Mouse (Mus musculus): ENCODE measurements around the gene Csk.

The Csk gene

GRCm38 (mm10) chr9:57639661-57640328, 13.6 kb downstream of the Csk start:
- no peak for DNase-seq (ENCODE audit: extremely low read depth, insufficient read length, low spot score)

DNA sequence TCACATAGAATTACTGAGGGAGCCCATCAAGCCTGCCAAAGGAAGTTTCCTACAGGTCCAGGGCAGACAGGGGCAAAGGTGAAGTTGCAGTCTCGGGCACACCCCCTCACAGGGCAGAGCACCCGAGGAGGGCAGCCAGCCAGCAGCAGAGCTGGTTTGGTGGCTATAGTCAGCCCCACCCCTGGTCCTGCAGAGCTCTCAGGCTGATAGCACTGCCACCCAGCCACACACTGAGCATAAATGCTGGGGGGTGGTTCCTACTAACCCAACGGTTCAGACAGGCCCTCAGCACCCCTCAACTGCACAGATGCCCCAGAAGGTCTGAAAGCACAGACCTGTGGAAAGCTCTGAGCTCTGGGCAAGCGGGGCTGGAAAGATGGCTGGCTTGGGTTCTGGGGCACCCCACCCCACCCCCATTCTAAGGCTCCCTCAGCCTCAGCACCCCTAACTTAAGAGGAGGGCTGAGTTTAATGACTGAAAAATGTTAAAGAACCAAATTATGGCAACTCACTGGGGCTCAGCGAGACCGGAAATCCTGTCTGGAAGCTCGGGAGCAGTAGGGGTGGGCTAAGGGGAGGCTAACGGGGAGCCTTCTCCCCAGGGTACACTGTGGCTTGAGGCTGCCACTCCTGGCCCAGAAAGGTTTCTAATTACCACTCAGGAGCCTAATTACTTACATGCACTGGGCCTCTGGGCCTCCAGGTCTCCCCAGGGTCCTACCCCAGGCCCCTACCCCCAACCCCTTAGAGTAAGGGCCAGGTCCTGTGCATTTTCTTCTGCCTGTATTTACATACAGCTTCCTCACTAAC, 14.6 kb downstream of the Csk start:
- no peak for DNase-seq (ENCODE audit: extremely low read depth, insufficient read length, low spot score)

DNA sequence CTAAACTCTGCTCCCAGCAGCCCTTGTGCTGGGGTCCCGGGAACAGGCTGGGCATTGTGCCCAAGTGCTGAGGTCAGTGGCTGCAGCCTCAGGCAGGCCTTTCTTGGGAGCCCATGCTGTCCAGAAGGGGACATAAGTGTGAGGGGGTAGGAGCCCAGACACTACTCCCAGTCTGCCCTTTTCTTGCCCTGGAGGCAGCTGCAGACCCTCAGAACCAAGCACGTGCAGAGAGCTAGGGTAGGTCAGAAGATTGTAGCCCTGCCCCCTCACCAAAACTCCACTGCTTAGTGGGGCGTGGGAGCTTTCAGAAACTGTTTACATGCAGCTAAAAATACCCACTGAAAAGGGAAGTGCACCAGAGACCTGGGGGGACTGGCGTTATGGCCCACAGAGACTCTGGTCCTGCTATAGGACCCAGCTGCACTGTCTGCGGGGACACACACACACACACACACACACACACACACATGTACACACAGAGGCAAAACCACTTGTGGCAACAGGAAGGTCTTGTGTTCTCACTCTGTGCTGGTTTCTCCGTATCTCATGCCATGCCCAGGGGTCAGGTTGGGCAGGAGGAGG, 15.6 kb downstream of the Csk start:
- DNase-seq (ENCODE audit: extremely low read depth, insufficient read length, low spot score) = peak; percentile 67

GRCm38 (mm10) chr9:57637272-57637671, 16.2 kb downstream of the Csk start:
- DNase-seq (ENCODE audit: extremely low read depth, insufficient read length, low spot score) = no peak

DNA sequence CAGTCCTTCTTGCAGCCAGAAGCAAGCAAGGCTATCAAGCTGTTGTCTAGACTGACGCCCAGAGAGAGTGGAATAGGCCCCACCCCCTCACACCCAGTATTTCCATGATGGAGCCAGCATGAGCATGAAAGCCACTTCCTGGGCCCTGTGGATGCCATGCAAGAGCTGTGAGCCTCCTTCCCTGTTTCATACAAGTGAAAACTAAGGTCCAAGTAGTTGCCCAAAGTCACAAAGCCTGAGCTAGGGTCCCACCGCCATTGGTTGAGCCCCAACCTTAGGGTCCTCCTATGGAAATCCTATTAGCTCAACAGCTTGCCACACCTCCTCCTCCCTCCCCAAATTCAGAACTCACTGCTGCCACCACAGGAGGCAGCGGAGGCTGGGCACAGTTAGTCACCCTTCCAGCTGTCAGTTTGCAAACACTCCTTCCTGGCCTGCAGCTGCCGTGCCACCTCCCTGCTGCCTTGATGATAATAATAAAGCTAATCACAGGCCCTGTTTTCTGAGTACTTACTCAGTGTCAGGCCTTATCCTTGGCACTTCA, 19.9 kb downstream of the Csk start:
- DNase-seq (ENCODE audit: extremely low read depth, insufficient read length, low spot score) = peak; percentile 55

DNA sequence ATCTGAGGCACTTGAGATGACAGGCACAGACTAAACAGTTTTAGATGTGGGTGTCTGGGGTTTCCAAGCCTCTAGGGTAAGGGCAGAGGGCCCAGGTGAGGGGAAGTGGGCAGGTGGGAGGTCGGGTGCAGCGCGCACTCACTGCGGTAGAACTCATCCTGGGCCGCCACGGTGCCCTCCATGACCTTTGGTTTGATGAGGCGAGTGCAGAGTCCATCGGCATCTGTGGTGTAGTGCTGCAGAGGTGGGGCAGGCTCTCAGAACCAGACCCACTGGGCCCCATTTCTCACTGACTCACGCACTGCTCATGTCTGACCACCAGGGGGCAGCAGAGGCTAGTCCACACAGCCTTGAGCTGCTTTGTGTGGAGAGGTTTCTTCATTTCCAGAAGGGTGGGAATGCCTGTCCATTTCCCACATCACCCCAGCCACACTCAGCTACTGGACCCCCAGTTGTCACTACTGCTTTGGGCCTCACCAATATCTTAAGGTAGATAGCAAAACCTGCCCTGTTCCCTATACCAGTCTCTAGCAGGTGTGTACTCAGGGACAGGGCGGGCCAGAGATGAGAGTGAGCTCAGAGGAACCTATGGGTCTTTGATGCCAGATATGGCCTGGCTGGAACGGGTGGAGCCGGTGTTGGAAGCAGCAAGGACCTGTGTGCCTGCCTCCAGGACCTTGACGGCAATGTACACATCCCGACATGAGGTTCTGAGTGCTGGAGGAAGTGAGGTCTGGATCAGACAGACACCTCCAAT, 24.1 kb downstream of the Csk start:
- DNase-seq (ENCODE audit: extremely low read depth, insufficient read length, low spot score) = no peak

DNA sequence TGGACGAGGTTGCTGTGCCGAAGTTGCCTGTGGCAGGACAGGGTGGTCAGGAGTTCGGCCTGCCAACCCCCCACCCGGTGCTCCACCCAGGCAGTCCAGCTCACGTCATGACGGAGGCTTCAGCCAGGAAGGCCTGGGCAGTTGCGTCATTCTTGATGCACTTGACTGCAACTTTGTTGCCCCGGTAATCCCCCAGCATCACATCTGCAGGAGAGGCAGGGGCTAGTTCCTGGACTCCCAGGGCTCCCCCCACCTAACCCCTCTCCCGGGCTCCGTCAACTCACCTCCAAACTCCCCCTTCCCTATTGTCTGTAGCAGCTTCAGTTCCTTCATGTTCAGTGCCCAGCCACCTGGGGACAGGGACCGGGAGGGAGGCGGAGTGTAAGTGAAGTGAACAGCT, 24.7 kb downstream of the Csk start:
- DNase-seq (ENCODE audit: extremely low read depth, insufficient read length, low spot score) = no peak

DNA sequence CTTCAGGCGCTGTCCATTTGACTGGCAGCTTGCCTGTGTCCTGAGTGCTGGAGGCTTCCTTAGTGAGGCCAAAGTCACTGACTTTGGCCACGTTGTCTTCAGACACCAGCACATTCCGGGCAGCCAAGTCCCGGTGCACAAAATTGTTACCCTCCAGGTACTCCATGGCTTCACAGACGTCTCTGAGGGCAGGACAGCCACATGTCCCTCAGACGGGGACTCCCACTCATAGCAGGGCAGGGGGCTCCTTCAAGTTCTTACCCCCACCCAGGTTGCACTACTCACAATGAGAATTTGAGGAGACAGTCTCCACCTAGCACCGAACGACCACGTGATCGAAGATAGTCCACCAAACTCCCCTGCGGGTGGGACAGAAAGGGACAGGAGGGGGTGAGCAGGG, 25.5 kb downstream of the Csk start:
- DNase-seq (ENCODE audit: extremely low read depth, insufficient read length, low spot score) = no peak

- DNase-seq (ENCODE audit: extremely low read depth, insufficient read length, low spot score) = no peak
These were observed 26.2 kb downstream of the Csk start for GRCm38 (mm10) chr9:57627191-57627590.

DNA sequence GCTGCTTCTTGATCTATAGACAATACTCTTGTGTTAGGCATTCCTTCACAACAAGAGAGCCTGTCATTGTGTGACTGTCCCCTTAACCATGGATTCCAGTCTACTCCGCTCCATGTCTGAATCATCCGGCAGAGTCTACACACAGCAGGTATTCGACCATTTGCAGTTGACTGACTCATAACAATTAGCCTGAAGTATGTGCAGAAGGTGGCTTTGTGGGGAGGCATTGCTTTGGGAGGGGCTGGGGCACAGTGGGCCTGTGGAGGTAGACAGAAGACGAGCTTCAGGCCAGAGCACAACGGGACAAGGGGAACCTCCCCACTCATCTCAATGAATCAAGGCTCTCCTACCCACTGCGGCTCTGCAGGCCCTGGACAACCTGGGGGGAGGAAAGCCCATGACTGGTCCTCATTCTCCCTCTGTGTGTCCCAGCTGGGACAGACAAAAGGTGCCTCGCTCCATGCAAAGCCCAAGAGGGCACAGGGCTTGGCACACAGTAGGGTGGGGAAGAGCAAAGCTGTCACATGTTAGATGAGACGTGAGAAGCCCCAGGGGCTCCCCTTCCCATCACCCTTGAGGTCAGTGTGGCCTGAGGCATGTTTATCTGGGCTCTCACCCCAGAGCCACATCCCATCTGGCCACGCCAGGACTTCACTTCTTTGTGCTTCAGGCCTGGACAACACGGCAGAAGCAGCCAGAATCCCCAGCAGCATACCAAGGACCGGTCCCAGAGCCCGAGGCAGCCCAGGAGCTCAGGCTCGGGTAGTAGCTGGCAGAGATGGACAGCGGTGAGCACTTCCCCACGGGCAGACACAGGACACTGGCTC, 27.5 kb downstream of the Csk start:
- DNase-seq (ENCODE audit: extremely low read depth, insufficient read length, low spot score) = peak; percentile 88

DNA sequence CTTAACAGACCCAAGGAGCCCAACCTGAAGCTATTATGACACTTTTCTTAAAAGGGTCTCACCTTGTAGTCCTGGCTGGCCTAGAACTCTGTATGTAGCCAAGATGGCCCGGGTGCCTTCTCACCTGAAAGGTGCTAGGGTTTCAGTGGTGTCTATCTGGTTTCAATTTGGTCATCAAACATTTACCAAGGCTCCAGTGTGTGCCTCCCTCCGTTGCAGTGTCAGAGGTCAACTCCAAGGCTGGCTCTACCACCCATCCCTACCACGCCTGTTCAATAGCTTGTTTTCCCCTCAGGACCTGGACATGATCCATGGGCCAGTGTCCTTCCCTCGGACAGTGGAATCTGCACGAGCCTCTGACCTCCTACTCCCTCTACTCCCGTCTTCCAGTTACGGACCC, 29.1 kb downstream of the Csk start:
- no peak for DNase-seq (ENCODE audit: extremely low read depth, insufficient read length, low spot score)

DNA sequence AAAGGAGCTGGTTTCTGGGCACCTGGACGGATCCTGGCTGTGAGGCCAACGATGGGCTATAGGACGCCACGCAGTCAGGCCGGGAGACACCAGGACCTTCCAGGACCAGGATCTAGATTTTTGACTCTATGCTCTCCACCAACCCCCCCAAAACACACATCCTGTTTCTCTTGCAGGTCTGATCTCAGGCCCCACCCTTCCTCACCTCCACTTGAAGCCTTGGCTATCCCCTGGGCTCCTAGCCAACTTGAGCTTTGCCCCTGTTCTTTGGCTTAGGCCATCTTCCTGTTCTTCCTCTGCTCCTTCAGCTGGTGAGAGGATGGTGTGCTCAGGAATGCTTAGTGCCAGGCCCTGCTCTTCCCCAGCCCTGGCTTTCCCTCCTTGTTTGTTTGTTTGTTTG, 32.8 kb downstream of the Csk start, which contains the start of gene Lman1l:
Lman1l (minus strand) TSS at position 101 of the 400 bp plus-strand sequence.
- no peak for DNase-seq (ENCODE audit: extremely low read depth, insufficient read length, low spot score)

DNA sequence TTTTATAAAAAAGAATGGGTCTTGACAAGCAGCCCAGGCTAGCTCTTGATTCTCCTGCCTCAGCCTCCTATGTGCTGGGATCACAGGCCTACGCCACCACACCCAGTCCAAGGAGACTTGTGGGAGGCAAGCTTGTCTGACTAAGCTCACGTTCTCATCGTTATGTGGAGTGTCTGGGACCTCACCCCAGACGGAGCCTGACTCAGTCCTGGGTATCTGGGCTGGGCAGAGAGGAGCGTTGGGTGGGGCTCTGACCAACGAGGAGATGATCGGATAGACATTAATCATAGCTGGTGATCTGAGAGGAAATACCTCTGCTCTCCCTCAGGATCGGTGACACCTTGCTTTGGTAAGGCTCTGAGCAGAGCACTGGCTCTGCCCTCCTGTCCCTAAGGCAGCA, 34.6 kb downstream of the Csk start:
- DNase-seq (ENCODE audit: extremely low read depth, insufficient read length, low spot score) = peak; percentile 79

DNA sequence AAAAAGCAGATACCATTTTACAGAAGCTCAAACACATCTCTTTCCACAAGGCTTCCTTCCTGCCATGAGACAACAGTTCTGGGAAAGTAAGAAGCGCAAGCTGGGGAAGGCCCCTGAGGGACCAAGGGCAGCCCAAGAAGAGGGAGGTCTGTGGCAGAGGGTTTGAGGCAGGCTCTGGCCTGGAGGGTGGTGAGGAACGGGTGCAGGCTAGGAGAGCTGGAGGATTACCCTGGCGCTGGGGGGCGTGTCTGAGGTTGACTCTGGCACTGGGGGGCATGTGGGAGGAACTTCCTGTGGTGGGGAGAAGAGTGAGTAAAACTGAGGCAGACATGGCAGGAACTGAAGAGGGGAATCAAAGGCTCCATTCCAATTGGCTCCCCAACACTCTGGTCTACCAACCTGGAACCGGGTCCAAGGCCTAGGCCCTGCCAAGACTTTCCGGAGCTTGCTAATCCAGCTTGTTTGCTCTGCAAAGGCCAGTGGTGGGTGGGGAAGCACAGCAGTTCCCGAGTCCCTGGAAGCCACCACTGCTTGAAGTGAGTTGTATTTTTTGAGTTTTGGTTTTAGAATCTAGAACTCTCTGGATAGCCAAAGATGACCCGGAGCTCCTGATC, 35.8 kb downstream of the Csk start:
- peak; percentile 81 for DNase-seq (ENCODE audit: extremely low read depth, insufficient read length, low spot score)

GRCm38 (mm10) chr9:57614786-57615185, 38.6 kb downstream of the Csk start:
- DNase-seq (ENCODE audit: extremely low read depth, insufficient read length, low spot score) = no peak

GRCm38 (mm10) chr9:57613975-57614374, 39.5 kb downstream of the Csk start:
- DNase-seq (ENCODE audit: extremely low read depth, insufficient read length, low spot score) = peak; percentile 56

DNA sequence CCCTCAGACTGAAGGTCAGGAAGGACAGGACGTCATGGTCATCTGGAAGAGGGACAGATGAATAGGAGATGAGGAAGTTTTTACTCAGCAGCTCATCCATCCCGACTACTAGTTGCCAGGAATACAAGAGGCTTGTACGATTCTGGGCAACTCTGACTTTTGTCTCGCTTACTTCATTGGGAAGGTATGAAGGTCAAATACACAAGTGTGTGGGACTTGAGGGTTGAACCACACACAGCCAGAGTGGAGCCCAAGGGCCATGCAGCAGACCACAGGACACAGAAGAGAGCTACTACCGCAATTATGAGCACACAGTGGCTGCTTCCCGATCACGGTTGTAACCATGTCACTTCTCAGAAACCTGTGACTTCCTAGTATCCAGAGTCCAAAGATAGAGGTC, 40.8 kb downstream of the Csk start:
- peak; percentile 63 for DNase-seq (ENCODE audit: extremely low read depth, insufficient read length, low spot score)

DNA sequence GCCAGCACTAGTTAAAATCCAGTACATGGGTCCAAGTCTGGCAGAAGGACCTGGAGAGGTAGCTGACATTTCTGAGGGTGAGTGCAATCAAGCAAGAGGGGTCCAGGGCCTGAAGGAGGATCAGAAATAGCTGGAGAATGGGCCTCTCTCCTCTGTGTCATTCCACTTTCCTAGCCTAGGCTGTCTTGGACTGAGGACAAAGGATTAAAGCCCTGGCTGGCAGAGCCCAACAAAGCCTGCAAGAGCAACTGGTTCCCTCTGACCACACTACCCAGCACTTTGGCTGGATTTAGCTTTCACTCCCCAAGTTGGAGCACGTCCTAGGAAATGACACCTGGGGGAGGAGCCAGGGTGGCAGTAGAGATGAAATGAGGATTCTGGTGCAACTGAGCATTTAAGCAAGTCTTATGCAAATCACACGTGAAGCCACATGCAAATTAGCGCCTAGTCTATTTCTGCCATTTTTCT, 43.0 kb downstream of the Csk start:
- DNase-seq (ENCODE audit: extremely low read depth, insufficient read length, low spot score) = peak; percentile 67

GRCm38 (mm10) chr9:57609803-57610202, 43.6 kb downstream of the Csk start:
- no peak for DNase-seq (ENCODE audit: extremely low read depth, insufficient read length, low spot score)
